Mouse (Mus musculus) adrenal gland, adult 8-10 months (tissue): ENCODE results near the gene Acaca. TPM values are rescaled to one million over a fixed set of nuclear protein-coding genes. Genes with fewer than 3 reads are reported as not detected.

Experiments
- DNase-seq: peaks from one replicate; pipeline ENCODE4 v3.0.0; 2022
- total RNA-seq, 4 experiments: library from RNA; stranded (reverse); gene quantifications; 2 replicates each; pipeline ENCODE4 v1.2.4; 2022

The Acaca gene
- total RNA-seq, 4 experiments from 2014 or later = 81.4 to 339 (median 190) TPM

DNA sequence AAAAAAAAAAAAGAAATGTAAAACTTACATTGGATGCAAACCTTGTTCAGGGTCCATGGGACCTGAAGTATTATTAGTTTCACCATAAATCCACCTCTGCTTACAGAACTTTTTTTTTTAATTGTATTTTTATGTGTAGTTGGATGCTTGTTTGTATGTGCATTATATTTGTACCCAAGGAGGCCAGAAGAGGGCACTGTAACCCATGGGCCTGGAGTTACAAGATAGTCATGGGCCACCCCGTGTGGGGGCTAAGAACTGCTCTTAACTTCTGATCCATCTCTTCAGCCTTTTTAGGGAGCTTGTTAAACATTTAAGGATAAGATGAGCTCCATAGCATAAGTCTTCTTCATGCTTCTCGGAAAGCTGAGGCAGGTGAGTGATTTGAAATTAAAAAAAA, 21.4 kb downstream of the Acaca start:
- no peak for DNase-seq

DNA sequence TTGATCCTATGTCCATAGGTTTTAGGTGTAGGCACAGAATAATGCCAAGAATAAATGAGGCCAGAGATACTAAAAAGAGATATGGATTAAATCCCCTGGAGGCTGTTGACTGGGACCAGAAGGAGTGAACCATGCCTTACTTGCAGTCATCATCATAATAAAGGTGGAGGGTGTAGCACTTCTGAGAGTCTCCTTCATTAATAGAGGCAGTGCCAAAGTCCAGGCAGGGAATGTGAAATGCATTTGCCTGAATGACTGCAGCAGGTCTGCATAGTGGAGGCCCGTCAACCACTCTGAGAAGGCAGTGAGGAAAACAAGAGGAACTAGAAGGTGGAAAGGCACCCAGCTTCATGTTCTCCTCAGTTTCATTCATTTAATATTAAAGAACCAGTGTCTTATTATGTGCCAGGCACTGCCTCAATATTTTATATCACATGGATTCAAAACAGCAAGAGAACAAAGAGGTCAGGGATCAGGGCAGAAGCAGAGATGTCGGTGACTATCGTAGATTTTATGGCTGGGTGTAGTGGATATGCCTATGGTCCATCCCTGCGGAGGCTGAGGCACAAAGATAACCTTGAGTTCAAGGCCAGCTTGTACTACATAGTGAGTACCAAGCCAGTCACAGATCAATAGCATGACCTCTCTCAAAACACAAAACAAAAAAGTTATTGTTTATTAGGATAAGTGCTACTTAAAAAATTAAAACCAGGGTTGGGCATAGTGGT, 27.2 kb downstream of the Acaca start:
- no peak for DNase-seq

DNA sequence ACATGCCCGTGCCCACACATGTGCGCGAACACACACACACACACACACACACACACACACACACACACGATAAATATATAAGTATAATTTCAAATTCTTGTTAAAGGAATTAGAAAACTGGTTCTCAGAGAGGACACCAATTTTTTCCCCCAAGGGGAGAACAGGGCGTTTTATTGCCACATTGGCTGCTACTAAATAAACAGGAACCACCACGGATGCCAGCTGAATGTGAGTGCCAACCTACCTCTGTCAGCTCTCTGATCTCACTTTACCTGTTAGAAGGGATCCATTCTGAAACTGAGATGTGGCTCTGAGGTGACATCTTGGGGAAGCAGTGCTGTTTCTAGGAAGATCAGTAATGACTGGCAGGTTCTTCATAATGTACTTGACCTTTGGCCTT, 34.7 kb downstream of the Acaca start:
- DNase-seq = no peak

DNA sequence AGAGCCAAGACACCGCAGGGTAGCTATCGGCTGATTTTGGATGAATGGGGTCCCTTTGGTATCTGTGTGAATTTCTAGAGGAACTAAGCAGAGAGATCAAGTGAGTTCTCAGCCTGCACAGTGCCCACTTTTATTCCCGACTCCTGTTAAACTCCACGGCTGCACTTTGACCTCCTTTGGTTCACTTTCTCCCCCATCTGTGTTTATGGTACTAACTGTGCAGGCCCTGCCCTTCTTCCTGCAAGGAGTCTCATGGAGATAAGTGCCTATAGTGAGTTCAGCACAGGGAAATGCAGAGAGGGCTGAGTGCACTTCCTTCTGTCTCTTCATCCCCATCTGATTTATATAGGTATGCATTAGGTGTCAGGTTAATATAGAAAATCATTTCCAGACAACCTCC, 35.1 kb downstream of the Acaca start:
- no peak for DNase-seq

- no peak for DNase-seq
Measured at GRCm38 (mm10) chr11:84167046-84167526, 37.6 kb downstream of the Acaca start, which contains the start of gene Gm11437. Gene Gm11437, minus strand, starts transcription at chr11:84167476.

DNA sequence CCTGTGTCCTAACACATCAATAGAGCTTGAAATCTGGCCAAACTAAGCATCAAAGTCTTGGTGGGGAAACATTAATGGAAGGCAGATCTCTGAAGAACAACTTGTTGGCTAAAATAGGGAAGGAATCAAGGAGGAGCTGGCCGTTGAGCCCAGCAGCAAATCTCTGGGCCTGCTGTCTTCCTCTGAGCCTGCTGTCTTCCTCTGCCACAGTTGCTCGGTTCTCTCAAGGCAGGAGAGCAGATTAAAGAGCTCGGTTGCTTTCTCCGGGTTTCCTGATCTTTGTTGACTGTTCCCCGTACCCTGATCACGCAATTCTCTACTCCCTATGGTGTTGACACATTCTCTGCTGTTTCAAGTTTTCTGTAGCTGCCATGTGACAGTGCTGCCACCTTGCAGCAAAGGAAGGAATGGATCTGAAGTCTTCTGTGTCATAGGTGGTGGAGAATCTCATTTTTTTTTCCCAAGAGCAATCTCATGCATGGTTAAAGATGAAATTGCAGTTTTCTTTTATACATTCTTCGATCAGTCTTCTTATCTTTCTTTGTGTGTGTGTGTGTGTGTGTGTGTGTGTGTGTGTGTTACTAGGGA, 39.3 kb downstream of the Acaca start:
- peak; percentile 43 for DNase-seq

- peak; percentile 18 for DNase-seq
Measured at GRCm38 (mm10) chr11:84172539-84173435, 43.3 kb downstream of the Acaca start.

DNA sequence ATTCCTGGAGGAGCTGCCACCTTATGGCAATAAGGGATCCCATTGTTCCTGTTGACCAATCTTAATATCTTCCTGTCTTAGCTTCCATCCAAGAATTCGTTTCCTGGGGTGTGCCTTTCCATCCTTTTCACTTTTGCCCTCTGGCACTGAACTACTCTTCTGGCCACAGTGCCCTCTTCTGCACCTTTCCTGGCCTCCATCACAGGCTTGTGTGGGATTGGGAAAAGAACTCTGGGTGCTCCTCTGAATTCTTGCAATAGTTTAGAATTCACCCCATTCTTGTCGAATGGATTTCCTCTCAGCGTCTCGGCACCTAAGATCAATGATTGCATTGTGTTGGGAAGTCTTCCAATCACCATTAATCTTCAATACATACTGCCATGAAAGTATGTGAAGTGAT, 49.1 kb downstream of the Acaca start:
- no peak for DNase-seq

- peak; percentile 95 for DNase-seq
Measured at GRCm38 (mm10) chr11:84179226-84179953, 49.9 kb downstream of the Acaca start.

GRCm38 (mm10) chr11:84179954-84180598, 50.6 kb downstream of the Acaca start:
- peak; percentile 74 for DNase-seq

- DNase-seq = no peak
Measured at GRCm38 (mm10) chr11:84181286-84181685, 51.8 kb downstream of the Acaca start.

GRCm38 (mm10) chr11:84188530-84188929, 59.1 kb downstream of the Acaca start:
- DNase-seq = no peak

DNA sequence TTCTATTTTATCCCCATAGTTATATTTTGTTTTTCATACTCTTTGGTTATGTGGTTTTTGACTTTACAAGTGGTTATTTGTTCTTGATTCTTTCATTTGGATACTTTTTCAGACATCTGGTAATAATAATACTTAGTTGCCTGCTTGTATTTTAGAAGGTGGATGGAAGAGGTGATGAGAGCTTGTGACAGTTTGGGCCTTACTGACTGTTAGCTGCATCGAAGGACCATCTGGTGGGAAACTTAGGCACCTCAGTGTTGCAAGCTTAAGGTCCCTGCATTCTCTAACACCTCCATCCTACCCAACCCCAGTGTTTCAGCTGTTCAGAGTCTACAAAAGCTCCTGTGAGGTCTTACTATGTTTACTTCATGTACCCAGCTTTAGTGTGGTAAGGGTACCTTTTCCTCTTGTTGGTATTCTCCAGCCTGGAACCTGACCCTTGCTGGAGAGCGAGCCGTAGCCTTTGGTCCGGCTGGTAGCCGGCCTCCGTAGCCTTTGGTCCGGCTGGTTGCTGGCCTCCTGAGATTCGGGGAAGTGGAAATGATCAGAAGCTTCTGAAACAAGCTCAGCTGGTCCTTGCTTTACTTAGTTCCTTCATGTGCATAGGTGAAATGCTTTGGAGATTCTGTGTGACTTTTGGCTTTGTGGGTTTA, 61.2 kb downstream of the Acaca start:
- DNase-seq = no peak

DNA sequence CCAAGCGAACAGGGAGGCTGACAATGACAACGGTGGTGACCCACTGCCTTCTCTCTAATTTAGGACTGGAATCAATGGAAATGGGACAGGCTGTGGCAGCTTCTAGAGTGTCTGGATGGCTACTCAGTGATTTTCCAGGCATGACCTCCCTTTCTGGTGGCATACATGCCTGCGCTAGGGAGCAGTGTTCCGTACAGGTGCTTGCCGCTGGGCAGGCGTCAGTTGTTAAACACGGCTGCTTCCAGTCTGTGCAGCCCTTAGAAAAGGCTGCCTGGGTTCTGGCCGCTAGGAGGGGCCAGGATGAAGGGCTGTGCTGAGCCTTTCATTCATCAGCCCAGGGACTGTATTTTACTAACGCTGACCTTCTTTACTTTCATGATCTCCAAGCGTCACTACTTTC, 63.8 kb downstream of the Acaca start:
- DNase-seq = no peak

DNA sequence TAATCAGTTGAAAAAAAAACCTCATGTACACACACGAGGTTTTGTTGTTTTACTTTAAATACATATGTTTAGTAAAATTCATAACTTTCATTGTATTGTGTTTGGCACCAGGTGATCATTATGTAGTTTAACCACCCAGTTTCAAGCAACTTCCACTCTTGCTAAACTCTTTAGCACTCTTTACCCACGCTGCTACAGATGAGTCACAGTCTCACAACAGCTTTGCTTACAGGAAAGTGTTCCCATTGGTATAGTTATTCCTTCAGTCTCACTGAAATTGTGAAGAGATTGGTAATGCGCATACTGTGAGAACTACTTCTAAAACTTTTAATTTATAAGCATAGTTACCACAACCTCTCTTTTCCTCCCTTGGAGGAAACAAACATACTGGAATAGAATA, 65.3 kb downstream of the Acaca start:
- no peak for DNase-seq

- peak; percentile 84 for DNase-seq
Measured at GRCm38 (mm10) chr11:84197607-84198402, 68.3 kb downstream of the Acaca start.

GRCm38 (mm10) chr11:84205776-84206175, 76.3 kb downstream of the Acaca start:
- DNase-seq = no peak

DNA sequence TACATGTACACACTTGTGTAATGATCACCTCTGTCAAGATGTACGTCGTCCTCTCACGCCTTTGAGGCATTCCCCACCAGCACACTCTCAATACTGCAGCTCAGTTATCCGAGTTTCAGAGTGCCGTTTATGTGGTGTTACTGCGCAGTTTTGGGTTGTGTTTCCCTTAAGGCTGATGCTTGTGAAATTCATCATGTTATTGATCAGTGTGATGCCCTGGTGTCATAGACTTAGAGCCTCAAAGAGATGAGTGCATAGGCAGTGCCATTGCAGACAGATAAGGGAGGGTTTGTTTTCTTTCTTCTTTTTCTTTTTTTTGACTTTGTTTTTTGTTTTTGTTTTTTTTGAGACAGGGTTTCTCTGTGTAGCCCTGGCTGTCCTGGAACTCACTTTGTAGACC, 81.4 kb downstream of the Acaca start:
- no peak for DNase-seq

- no peak for DNase-seq
Measured at GRCm38 (mm10) chr11:84218951-84219350, 89.5 kb downstream of the Acaca start.

DNA sequence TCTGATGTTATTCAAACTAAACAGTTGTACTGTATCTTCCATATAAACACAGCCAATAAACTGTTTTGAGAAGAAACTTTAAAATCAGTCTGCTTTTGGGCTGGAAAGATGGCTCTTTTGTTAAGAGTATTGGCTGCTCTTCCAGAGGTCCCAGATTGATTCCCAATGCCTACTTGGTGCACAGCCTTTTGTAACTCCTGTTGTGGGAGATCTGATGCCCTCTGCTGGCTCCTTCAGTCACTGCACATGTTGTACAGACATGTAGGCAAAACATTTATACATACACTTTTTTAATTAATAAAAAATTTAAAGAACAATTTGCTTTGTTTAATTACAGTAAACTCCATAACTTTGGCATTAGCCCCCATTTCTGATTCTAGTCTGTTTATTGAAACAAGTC, 114.1 kb downstream of the Acaca start:
- DNase-seq = peak; percentile 30
